Comparison of ENCODE assay signal across 10 mouse cellular contexts in the genomic region with DNA sequence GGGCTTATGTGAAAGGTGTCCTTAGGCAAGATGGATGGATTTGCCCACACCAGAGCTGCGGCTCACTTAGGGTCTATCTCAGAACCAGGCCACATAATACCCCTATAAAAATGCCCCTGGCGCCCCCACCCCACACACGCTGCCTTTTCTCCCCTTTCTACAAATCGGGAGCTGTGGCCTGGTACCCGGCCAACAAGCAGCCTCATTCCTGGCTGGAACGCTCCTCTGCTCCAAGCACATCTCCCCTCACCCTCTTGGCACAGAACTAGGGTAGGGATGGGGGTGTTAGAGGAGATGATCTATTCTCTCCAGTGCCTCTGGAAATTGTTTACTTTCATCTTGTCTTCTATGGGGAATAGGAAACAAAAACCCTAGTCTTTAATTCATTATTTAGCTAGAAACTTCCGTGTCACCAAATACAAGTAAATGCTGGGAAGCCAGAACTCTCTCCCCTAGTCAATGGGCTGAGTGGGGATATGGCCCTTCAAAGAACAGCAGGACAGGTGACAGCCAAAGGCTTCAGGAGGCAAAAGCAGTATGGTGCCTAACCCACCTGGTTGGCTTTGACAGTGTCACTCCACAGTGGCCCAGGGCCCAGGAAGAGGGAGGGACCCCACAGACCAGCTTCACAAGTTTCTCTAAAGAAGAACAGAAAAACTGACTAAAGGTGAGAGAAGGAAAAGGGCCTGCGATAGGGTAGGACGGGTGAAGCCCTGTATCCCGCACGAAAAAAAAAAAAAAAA. TPM values are rescaled to one million over a fixed set of nuclear protein-coding genes. Genes with fewer than 3 reads are reported as not detected.
A peak's percentile ranks its signal among the peaks of the same experiment; 100 is the strongest.
DNase-seq lines count a peak whose midpoint lies in the region; ATAC-seq and TF ChIP-seq lines count a peak whose summit lies in the region.
"Had no signal": no experiment of that assay in that cellular context is flagged by ENCODE, and none has a peak within 500 bp of the region (broad histone marks: within the 10 kb centered on the region; RNA-seq: fewer than 3 reads in every experiment).

No protein-coding gene starts in this region.

- WGBS in midbrain, embryonic 10.5 days: 1% methylated on average over 11 of the region's 11 CpGs
- 8% methylated on average over 11 of the region's 11 CpGs for WGBS in midbrain, embryonic 14.5 days
- 13% methylated on average over 11 of the region's 11 CpGs for WGBS in hindbrain, embryonic 16.5 days
- WGBS in stomach, postnatal 0 days: 41% methylated on average over 11 of the region's 11 CpGs
- 19% methylated on average over 11 of the region's 11 CpGs for WGBS in kidney, embryonic 15.5 days

- H3K36me3 ChIP-seq in midbrain, embryonic 10.5 days: no peaks in the 10 kb centered on the region
- H3K36me3 ChIP-seq in midbrain, embryonic 14.5 days (ENCODE audit: control insufficient read depth, insufficient read depth, low read length): no peaks in the 10 kb centered on the region
- H3K36me3 ChIP-seq in hindbrain, embryonic 16.5 days (ENCODE audit: control insufficient read depth, insufficient read depth, low read length): no peaks in the 10 kb centered on the region
- no peaks in the 10 kb centered on the region for H3K36me3 ChIP-seq in stomach, postnatal 0 days (ENCODE audit: control insufficient read depth, insufficient read depth, low read length)
- H3K36me3 ChIP-seq in kidney, embryonic 15.5 days: no peaks in the 10 kb centered on the region
- H3K36me3 ChIP-seq: liver, embryonic 15.5 days had no signal

- no peak for TF ChIP-seq CTCF in stomach, postnatal 0 days (IDR thresholded peaks at IDR 0.05; ENCODE audit: low read depth)

- H3K27me3 ChIP-seq in midbrain, embryonic 10.5 days (ENCODE audit: low read depth, poor library complexity, severe bottlenecking): peaks cover 100% of the 10 kb centered on the region
- H3K27me3 ChIP-seq in midbrain, embryonic 14.5 days (ENCODE audit: control insufficient read depth, insufficient read depth, low read length): peaks cover 88% of the 10 kb centered on the region
- H3K27me3 ChIP-seq in hindbrain, embryonic 16.5 days (replicated peaks; ENCODE audit: control insufficient read depth, insufficient read depth, low read length): peaks cover 26% of the 10 kb centered on the region
- no peaks in the 10 kb centered on the region for H3K27me3 ChIP-seq in stomach, postnatal 0 days (ENCODE audit: control insufficient read depth, insufficient read depth, low read length)
- peaks cover 99% of the 10 kb centered on the region for H3K27me3 ChIP-seq in kidney, embryonic 15.5 days

- ATAC-seq in midbrain, embryonic 14.5 days (ENCODE audit: low FRiP score, low TSS enrichment): no peak
- ATAC-seq in hindbrain, embryonic 16.5 days: no peak
- ATAC-seq in stomach, postnatal 0 days (ENCODE audit: low FRiP score, low TSS enrichment): no peak
- ATAC-seq in kidney, embryonic 15.5 days (replicated peaks; ENCODE audit: low FRiP score): no peak

- peak; percentile 13 for DNase-seq in embryo, embryonic 11 days
- DNase-seq in embryo, embryonic 10 days (ENCODE audit: low spot score): no peak
- DNase-seq in midbrain, embryonic 10.5 days (ENCODE audit: low spot score): peak; percentile 40
- no peak for DNase-seq in midbrain, embryonic 14.5 days
- no peak for DNase-seq in stomach, postnatal 0 days (ENCODE audit: low spot score)
- DNase-seq in adrenal gland, postnatal 10 days: no peak
- DNase-seq: thymus, adult 18-20 months had no signal

- H3K9ac ChIP-seq in midbrain, embryonic 14.5 days (replicated peaks; ENCODE audit: low read length): no peak overlapping the region
- H3K9ac ChIP-seq in hindbrain, embryonic 16.5 days (ENCODE audit: low read depth, low read length): 0 out of 2 replicates have a peak overlapping the region, but pooled peaks have one; percentile 15
- H3K9ac ChIP-seq in stomach, postnatal 0 days (ENCODE audit: low read length): no peak overlapping the region
- H3K9ac ChIP-seq in kidney, embryonic 15.5 days: no peak overlapping the region
- H3K9ac ChIP-seq: liver, embryonic 15.5 days had no signal

- no peak overlapping the region for H3K4me2 ChIP-seq in midbrain, embryonic 14.5 days (ENCODE audit: low read length)
- H3K4me2 ChIP-seq in hindbrain, embryonic 16.5 days (ENCODE audit: low read length): peak overlapping the region; percentile 43; the same call in 1 of the 2 replicates
- peak overlapping the region; percentile 17; the same call in 1 of the 2 replicates for H3K4me2 ChIP-seq in stomach, postnatal 0 days (replicated peaks; ENCODE audit: low read depth)
- no peak overlapping the region for H3K4me2 ChIP-seq in kidney, embryonic 15.5 days
- H3K4me2 ChIP-seq: liver, embryonic 15.5 days had no signal

- peaks cover 17% of the 10 kb centered on the region for H3K4me1 ChIP-seq in midbrain, embryonic 10.5 days
- H3K4me1 ChIP-seq in midbrain, embryonic 14.5 days (ENCODE audit: control insufficient read depth, insufficient read depth, low read length): peaks cover 17% of the 10 kb centered on the region
- peaks cover 35% of the 10 kb centered on the region for H3K4me1 ChIP-seq in hindbrain, embryonic 16.5 days (ENCODE audit: control insufficient read depth, insufficient read depth, low read depth, low read length)
- H3K4me1 ChIP-seq in stomach, postnatal 0 days (replicated peaks; ENCODE audit: control insufficient read depth, insufficient read depth): peaks cover 15% of the 10 kb centered on the region
- H3K4me1 ChIP-seq in kidney, embryonic 15.5 days: peaks cover 29% of the 10 kb centered on the region

- no peak overlapping the region for H3K27ac ChIP-seq in midbrain, embryonic 10.5 days (replicated peaks)
- no peak overlapping the region for H3K27ac ChIP-seq in midbrain, embryonic 14.5 days (replicated peaks; ENCODE audit: low read depth, low read length)
- H3K27ac ChIP-seq in hindbrain, embryonic 16.5 days (ENCODE audit: low read depth, low read length): peak overlapping the region; percentile 55
- peak overlapping the region; percentile 63; the same call in 1 of the 2 replicates for H3K27ac ChIP-seq in stomach, postnatal 0 days (replicated peaks)
- H3K27ac ChIP-seq in kidney, embryonic 15.5 days: no peak overlapping the region
- H3K27ac ChIP-seq: liver, embryonic 15.5 days had no signal

- H3K4me3 ChIP-seq in midbrain, embryonic 10.5 days: no peak overlapping the region
- no peak overlapping the region for H3K4me3 ChIP-seq in midbrain, embryonic 14.5 days (replicated peaks; ENCODE audit: low read depth, low read length)
- no peak overlapping the region for H3K4me3 ChIP-seq in hindbrain, embryonic 16.5 days (ENCODE audit: low read length)
- no peak overlapping the region for H3K4me3 ChIP-seq in stomach, postnatal 0 days (ENCODE audit: low read depth, low read length)
- no peak overlapping the region for H3K4me3 ChIP-seq in kidney, embryonic 15.5 days (replicated peaks)
- H3K4me3 ChIP-seq: liver, embryonic 15.5 days had no signal

- H3K9me3 ChIP-seq in midbrain, embryonic 10.5 days (replicated peaks): no peaks in the 10 kb centered on the region
- no peaks in the 10 kb centered on the region for H3K9me3 ChIP-seq in midbrain, embryonic 14.5 days (ENCODE audit: control insufficient read depth, low read length)
- no peaks in the 10 kb centered on the region for H3K9me3 ChIP-seq in hindbrain, embryonic 16.5 days (ENCODE audit: control insufficient read depth, low read length)
- H3K9me3 ChIP-seq in stomach, postnatal 0 days (ENCODE audit: control insufficient read depth, low read length): no peaks in the 10 kb centered on the region
- H3K9me3 ChIP-seq in kidney, embryonic 15.5 days (replicated peaks): no peaks in the 10 kb centered on the region
- H3K9me3 ChIP-seq: liver, embryonic 15.5 days had no signal

- no peak for TF ChIP-seq EP300 in stomach, postnatal 0 days (optimal IDR thresholded peaks at IDR 0.05)

RNA-seq across cellular contexts. Expression of a gene that starts 21.3 kb away (rescaled TPM):
- polyA plus RNA-seq in midbrain, embryonic 10.5 days (2016; fragmentation: Nextera tagmentation; extraction: Ambion mirVana): 0.49 and 1.2 TPM in 2 replicates
- 45.9 and 49.8 TPM in 2 replicates for polyA plus RNA-seq in midbrain, embryonic 14.5 days (2014; fragmentation: Nextera tagmentation; extraction: Ambion mirVana)
- 94.3 and 109 TPM in 2 replicates for polyA plus RNA-seq in hindbrain, embryonic 16.5 days (2015; fragmentation: Nextera tagmentation; extraction: Ambion mirVana)
- polyA plus RNA-seq in stomach, postnatal 0 days (2015; fragmentation: Nextera tagmentation; extraction: Ambion mirVana): 36.5 and 36.6 TPM in 2 replicates
- 100 to 1,000 TPM; 145 to 200 TPM for total RNA-seq in adrenal gland, postnatal 10 days (2021)
- polyA plus RNA-seq in kidney, embryonic 15.5 days (2015; fragmentation: Nextera tagmentation; extraction: Ambion mirVana): 14.2 and 15.5 TPM in 2 replicates

RNA-seq across cellular contexts. Expression of a gene that starts 43.8 kb away (rescaled TPM):
- polyA plus RNA-seq in midbrain, embryonic 10.5 days (2016; fragmentation: Nextera tagmentation; extraction: Ambion mirVana): 2.9 and 5.3 TPM in 2 replicates
- 9.9 and 12.7 TPM in 2 replicates for polyA plus RNA-seq in midbrain, embryonic 14.5 days (2014; fragmentation: Nextera tagmentation; extraction: Ambion mirVana)
- polyA plus RNA-seq in hindbrain, embryonic 16.5 days (2015; fragmentation: Nextera tagmentation; extraction: Ambion mirVana): 15.4 and 17.1 TPM in 2 replicates
- 3.3 TPM in 2 replicates for polyA plus RNA-seq in stomach, postnatal 0 days (2015; fragmentation: Nextera tagmentation; extraction: Ambion mirVana)
- total RNA-seq in adrenal gland, postnatal 10 days (2021): 1 to 10 TPM; 5.0 to 6.9 TPM
- 6.3 and 7.0 TPM in 2 replicates for polyA plus RNA-seq in kidney, embryonic 15.5 days (2015; fragmentation: Nextera tagmentation; extraction: Ambion mirVana)

RNA-seq across cellular contexts. Expression of a gene that starts 52.5 kb away (rescaled TPM):
- polyA plus RNA-seq in midbrain, embryonic 10.5 days (2016; fragmentation: Nextera tagmentation; extraction: Ambion mirVana): 46.3 and 47.2 TPM in 2 replicates
- 32.7 and 35.8 TPM in 2 replicates for polyA plus RNA-seq in midbrain, embryonic 14.5 days (2014; fragmentation: Nextera tagmentation; extraction: Ambion mirVana)
- 40.6 and 40.7 TPM in 2 replicates for polyA plus RNA-seq in hindbrain, embryonic 16.5 days (2015; fragmentation: Nextera tagmentation; extraction: Ambion mirVana)
- 38.5 and 39.3 TPM in 2 replicates for polyA plus RNA-seq in stomach, postnatal 0 days (2015; fragmentation: Nextera tagmentation; extraction: Ambion mirVana)
- 10 to 100 TPM; 39.2 to 40.0 TPM for total RNA-seq in adrenal gland, postnatal 10 days (2021)
- 52.6 and 53.0 TPM in 2 replicates for polyA plus RNA-seq in kidney, embryonic 15.5 days (2015; fragmentation: Nextera tagmentation; extraction: Ambion mirVana)

RNA-seq across cellular contexts. Expression of a gene that starts 56.0 kb away (rescaled TPM):
- 1.1 and 1.4 TPM in 2 replicates for polyA plus RNA-seq in midbrain, embryonic 10.5 days (2016; fragmentation: Nextera tagmentation; extraction: Ambion mirVana)
- 0.67 and 0.91 TPM in 2 replicates for polyA plus RNA-seq in midbrain, embryonic 14.5 days (2014; fragmentation: Nextera tagmentation; extraction: Ambion mirVana)
- 0.82 and 0.89 TPM in 2 replicates for polyA plus RNA-seq in hindbrain, embryonic 16.5 days (2015; fragmentation: Nextera tagmentation; extraction: Ambion mirVana)
- 1.7 and 2.0 TPM in 2 replicates for polyA plus RNA-seq in stomach, postnatal 0 days (2015; fragmentation: Nextera tagmentation; extraction: Ambion mirVana)
- total RNA-seq in adrenal gland, postnatal 10 days (2021): under 1 TPM; 0.51 to 0.88 TPM
- 1.9 and 2.3 TPM in 2 replicates for polyA plus RNA-seq in kidney, embryonic 15.5 days (2015; fragmentation: Nextera tagmentation; extraction: Ambion mirVana)

Comparison
In these comparisons a context has a peak if more than half of its experiments do, and no peak if none do; other contexts are left out.
1. DNase-seq: peak in embryo, embryonic 11 days (single experiment) and midbrain, embryonic 10.5 days (single experiment); none in embryo, embryonic 10 days (single experiment), midbrain, embryonic 14.5 days (single experiment), stomach, postnatal 0 days (single experiment) and adrenal gland, postnatal 10 days (single experiment).
2. H3K27ac ChIP-seq: peak in hindbrain, embryonic 16.5 days (single experiment) and stomach, postnatal 0 days (single experiment); none in midbrain, embryonic 10.5 days (single experiment), midbrain, embryonic 14.5 days (single experiment) and kidney, embryonic 15.5 days (single experiment).
3. H3K4me2 ChIP-seq: peak in hindbrain, embryonic 16.5 days (single experiment) and stomach, postnatal 0 days (single experiment); none in midbrain, embryonic 14.5 days (single experiment) and kidney, embryonic 15.5 days (single experiment).